Mouse (Mus musculus): Measurements from ENCODE around the gene Ndufs1. TPM values are rescaled to one million over a fixed set of nuclear protein-coding genes. Genes with fewer than 3 reads are reported as not detected.
"Not testable (repeated sequence)": the region's sequence is repeated elsewhere in the genome, so short reads cannot be mapped to it uniquely, and the experiment has no call there.

Ndufs1 gene
- polyA plus RNA-seq, 1 experiment from 2014 or later: 86.5 TPM

DNA sequence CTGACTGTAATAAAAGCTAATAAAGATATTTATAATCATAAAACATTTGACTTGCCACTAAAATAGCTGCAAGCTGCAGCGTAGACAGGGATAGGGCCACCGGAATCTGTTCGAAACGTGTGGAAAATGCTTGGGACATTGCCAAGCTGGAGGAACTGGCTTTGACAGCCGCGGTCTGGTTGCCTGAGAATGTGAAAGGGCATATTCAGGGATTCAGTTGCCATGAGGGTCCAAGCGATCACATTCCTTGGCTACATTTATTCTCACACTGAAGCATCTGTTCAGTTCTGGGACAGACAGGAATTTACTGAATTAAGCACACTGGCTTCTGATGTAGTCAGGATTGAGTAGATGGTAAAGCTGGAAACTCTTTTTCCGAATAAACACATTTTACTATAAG lies 14.2 kb upstream of the Ndufs1 start:
- H3K9ac ChIP-seq (ENCODE audit: low read length): no peak overlapping the region
- WGBS: 57% methylated on average over 8 of the region's 8 CpGs
- no peak overlapping the region for H3K27ac ChIP-seq (replicated peaks)
- no peak overlapping the region for H3K4me2 ChIP-seq (replicated peaks; ENCODE audit: low read depth)
- H3K27me3 ChIP-seq (ENCODE audit: control insufficient read depth, insufficient read depth, low read length): no peaks in the 10 kb centered on the region
- DNase-seq (ENCODE audit: low spot score) (no peak), ATAC-seq (ENCODE audit: low FRiP score, low TSS enrichment) (no peak)
- H3K9me3 ChIP-seq (ENCODE audit: control insufficient read depth, low read length): no peaks in the 10 kb centered on the region
- H3K4me1 ChIP-seq (replicated peaks; ENCODE audit: control insufficient read depth, insufficient read depth): no peaks in the 10 kb centered on the region
- TF ChIP-seq CTCF (IDR thresholded peaks at IDR 0.05; ENCODE audit: low read depth) (no peak), EP300 (optimal IDR thresholded peaks at IDR 0.05) (no peak)
- no peak overlapping the region for H3K4me3 ChIP-seq (ENCODE audit: low read depth, low read length)
- no peaks in the 10 kb centered on the region for H3K36me3 ChIP-seq (ENCODE audit: control insufficient read depth, insufficient read depth, low read length)

- 77% methylated on average over 3 of the region's 3 CpGs for WGBS
- H3K9me3 ChIP-seq (ENCODE audit: control insufficient read depth, low read length): no peaks in the 10 kb centered on the region
- ATAC-seq (ENCODE audit: low FRiP score, low TSS enrichment): no peak
- no peak overlapping the region for H3K4me2 ChIP-seq (replicated peaks; ENCODE audit: low read depth)
- H3K27me3 ChIP-seq (ENCODE audit: control insufficient read depth, insufficient read depth, low read length): no peaks in the 10 kb centered on the region
- H3K4me1 ChIP-seq (replicated peaks; ENCODE audit: control insufficient read depth, insufficient read depth): no peaks in the 10 kb centered on the region
- H3K9ac ChIP-seq (ENCODE audit: low read length): no peak overlapping the region
- no peaks in the 10 kb centered on the region for H3K36me3 ChIP-seq (ENCODE audit: control insufficient read depth, insufficient read depth, low read length)
- TF ChIP-seq CTCF (IDR thresholded peaks at IDR 0.05; ENCODE audit: low read depth) (no peak), EP300 (optimal IDR thresholded peaks at IDR 0.05) (no peak)
- no peak overlapping the region for H3K4me3 ChIP-seq (ENCODE audit: low read depth, low read length)
- H3K27ac ChIP-seq (replicated peaks): no peak overlapping the region
- no peak for DNase-seq (ENCODE audit: low spot score)
Measured at GRCm38 (mm10) chr1:63188536-63188935, 11.9 kb upstream of the Ndufs1 start.

DNA sequence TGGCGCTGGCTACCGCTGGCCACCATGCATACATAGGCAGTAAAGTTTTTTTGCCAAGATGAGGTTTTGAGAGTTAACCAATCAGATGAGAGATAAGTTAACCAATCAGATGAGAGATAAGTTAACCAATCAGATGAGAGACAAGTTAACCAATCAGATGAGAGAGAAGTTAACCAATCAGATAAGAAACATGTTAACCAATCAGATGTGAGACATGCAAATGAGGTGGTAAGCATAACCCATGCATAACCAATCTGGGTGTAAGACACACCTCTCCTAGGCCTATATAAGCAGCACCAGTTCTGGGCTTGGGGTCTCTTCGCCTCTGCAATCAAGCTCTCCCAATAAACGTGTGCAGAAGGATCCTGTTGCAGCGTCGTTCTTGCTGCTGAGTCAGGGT lies 8.8 kb upstream of the Ndufs1 start:
- H3K4me3 ChIP-seq (ENCODE audit: low read depth, low read length); DNase-seq (ENCODE audit: low spot score); H3K27ac ChIP-seq (replicated peaks); ATAC-seq (ENCODE audit: low FRiP score, low TSS enrichment); H3K27me3 ChIP-seq (ENCODE audit: control insufficient read depth, insufficient read depth, low read length); H3K9ac ChIP-seq (ENCODE audit: low read length); H3K36me3 ChIP-seq (ENCODE audit: control insufficient read depth, insufficient read depth, low read length); H3K4me2 ChIP-seq (replicated peaks; ENCODE audit: low read depth); H3K9me3 ChIP-seq (ENCODE audit: control insufficient read depth, low read length); H3K4me1 ChIP-seq (replicated peaks; ENCODE audit: control insufficient read depth, insufficient read depth): not testable (repeated sequence)
- WGBS: 97% methylated on average over 5 of the region's 6 CpGs

DNA sequence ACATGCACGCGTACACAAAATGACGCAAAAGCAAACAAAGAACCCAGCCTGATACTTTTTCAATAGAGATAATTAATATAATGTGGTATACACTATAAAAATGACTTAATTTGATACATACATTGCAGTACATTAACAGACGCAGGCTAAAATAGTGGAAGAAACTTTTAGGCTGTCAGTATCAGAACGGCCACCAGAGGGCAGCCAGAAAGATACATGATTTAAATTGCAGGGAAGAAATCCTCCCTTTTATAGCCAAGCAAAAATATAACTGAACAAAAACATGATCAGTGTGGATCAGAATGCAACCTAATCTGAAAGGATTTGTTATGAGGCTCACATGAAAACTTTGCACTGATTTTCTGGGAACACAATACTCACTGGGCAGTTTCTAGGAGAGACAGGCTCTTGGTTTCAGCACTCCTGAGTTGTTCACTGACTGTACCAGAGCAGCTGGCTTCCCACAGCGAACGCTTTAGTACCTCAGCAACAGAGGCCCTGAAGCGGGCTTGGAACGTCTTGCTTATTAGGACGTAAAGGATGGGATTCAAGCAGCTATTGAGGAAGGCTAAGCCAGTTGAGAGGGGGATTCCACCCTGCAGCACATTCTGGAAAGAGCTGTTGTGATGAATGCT lies 6.1 kb upstream of the Ndufs1 start:
- 61% methylated on average over 10 of the region's 10 CpGs for WGBS
- TF ChIP-seq EP300 (optimal IDR thresholded peaks at IDR 0.05): no peak
- peak; percentile 82 for TF ChIP-seq CTCF (IDR thresholded peaks at IDR 0.05; ENCODE audit: low read depth)
- no peaks in the 10 kb centered on the region for H3K27me3 ChIP-seq (ENCODE audit: control insufficient read depth, insufficient read depth, low read length)
- no peak overlapping the region for H3K4me2 ChIP-seq (replicated peaks; ENCODE audit: low read depth)
- no peak overlapping the region for H3K27ac ChIP-seq (replicated peaks)
- no peak overlapping the region for H3K4me3 ChIP-seq (ENCODE audit: low read depth, low read length)
- no peaks in the 10 kb centered on the region for H3K4me1 ChIP-seq (replicated peaks; ENCODE audit: control insufficient read depth, insufficient read depth)
- H3K9me3 ChIP-seq (ENCODE audit: control insufficient read depth, low read length): no peaks in the 10 kb centered on the region
- 0 out of 2 replicates have a peak, but pooled peaks cover 2% of the 10 kb centered on the region for H3K36me3 ChIP-seq (ENCODE audit: control insufficient read depth, insufficient read depth, low read length)
- H3K9ac ChIP-seq (ENCODE audit: low read length): no peak overlapping the region
- DNase-seq (ENCODE audit: low spot score) (peak; percentile 44), ATAC-seq (ENCODE audit: low FRiP score, low TSS enrichment) (no peak)

DNA sequence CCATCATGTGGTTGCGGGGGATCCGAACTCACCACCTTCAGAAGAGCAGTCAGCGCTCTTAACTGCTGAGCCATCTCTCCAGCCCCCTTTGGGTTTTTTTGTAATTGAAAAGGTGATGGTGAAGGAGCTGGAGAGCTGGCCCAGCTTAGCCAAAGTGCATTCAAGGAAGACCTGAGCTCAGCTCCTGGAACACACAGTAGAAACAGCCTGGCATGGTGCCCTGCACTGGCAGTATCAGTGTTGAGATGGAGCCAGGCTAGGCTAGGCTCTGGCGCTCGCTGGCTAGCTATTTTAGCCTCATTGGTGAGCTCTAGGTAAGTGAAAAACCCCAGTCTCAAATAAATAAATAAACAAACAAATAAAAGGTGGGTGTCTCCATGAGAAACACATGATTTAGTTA lies 5.6 kb upstream of the Ndufs1 start:
- ATAC-seq (ENCODE audit: low FRiP score, low TSS enrichment) (no peak), DNase-seq (ENCODE audit: low spot score) (peak; percentile 21)
- no peak for TF ChIP-seq CTCF (IDR thresholded peaks at IDR 0.05; ENCODE audit: low read depth)
- TF ChIP-seq EP300 (optimal IDR thresholded peaks at IDR 0.05): no peak
- Histone ChIP-seq H3K4me2 (replicated peaks; ENCODE audit: low read depth) (no peak overlapping the region), H3K9me3 (ENCODE audit: control insufficient read depth, low read length) (no peaks in the 10 kb centered on the region), H3K27me3 (ENCODE audit: control insufficient read depth, insufficient read depth, low read length) (no peaks in the 10 kb centered on the region), H3K4me1 (replicated peaks; ENCODE audit: control insufficient read depth, insufficient read depth) (no peaks in the 10 kb centered on the region), H3K9ac (ENCODE audit: low read length) (no peak overlapping the region), H3K27ac (replicated peaks) (no peak overlapping the region), H3K4me3 (ENCODE audit: low read depth, low read length) (no peak overlapping the region), H3K36me3 (ENCODE audit: control insufficient read depth, insufficient read depth, low read length) (0 out of 2 replicates have a peak, but pooled peaks cover 2% of the 10 kb centered on the region)
- WGBS: 73% methylated on average over 5 of the region's 5 CpGs

DNA sequence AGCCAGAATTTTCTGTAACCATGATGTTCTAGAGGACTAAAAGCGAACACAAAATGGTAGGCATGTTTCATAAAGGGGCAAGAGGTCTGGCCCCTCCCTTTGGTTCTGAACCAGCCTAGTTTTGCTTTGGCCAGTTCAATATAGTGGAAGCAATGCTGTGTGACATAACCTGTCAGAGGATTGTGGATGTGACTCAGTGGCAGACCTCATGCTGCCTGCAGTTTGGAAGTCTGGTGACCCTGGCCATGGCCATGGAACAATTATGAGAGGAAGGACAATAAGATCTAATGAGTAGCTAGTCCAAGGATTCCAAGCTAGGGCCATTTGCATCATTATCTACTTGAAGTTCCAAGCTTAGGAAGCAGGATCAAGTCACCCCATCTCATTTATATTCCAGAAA lies 4.8 kb upstream of the Ndufs1 start:
- Histone ChIP-seq H3K9me3 (ENCODE audit: control insufficient read depth, low read length) (no peaks in the 10 kb centered on the region), H3K4me2 (replicated peaks; ENCODE audit: low read depth) (no peak overlapping the region), H3K4me3 (ENCODE audit: low read depth, low read length) (no peak overlapping the region), H3K27me3 (ENCODE audit: control insufficient read depth, insufficient read depth, low read length) (no peaks in the 10 kb centered on the region), H3K9ac (ENCODE audit: low read length) (no peak overlapping the region), H3K4me1 (replicated peaks; ENCODE audit: control insufficient read depth, insufficient read depth) (no peaks in the 10 kb centered on the region), H3K36me3 (ENCODE audit: control insufficient read depth, insufficient read depth, low read length) (0 out of 2 replicates have a peak, but pooled peaks cover 2% of the 10 kb centered on the region), H3K27ac (replicated peaks) (no peak overlapping the region)
- no peak for TF ChIP-seq EP300 (optimal IDR thresholded peaks at IDR 0.05)
- TF ChIP-seq CTCF (IDR thresholded peaks at IDR 0.05; ENCODE audit: low read depth): no peak
- no peak for ATAC-seq (ENCODE audit: low FRiP score, low TSS enrichment)
- DNase-seq (ENCODE audit: low spot score): no peak
- WGBS: 100% methylated on average over 1 of the region's 1 CpGs
